Mouse (Mus musculus) heart, adult 9 months (tissue): ENCODE data around the gene Kantr.
"Not testable (repeated sequence)": the region's sequence is repeated elsewhere in the genome, so short reads cannot be mapped to it uniquely, and the experiment has no call there.

Experiments used
- DNase-seq, 2 experiments: peaks; one replicate each; pipeline ENCODE4 v3.0.0; 2022; ENCODE audit warnings: low spot score in 2 of 2

The Kantr gene

GRCm38 (mm10) chrX:152326996-152327688 lies at the start of gene Kantr:
TSS of gene Kantr (minus strand) at chrX:152327495.
- peak; percentile 85 to 88 for DNase-seq

- DNase-seq: peak; percentile 28 to 31
Observed at GRCm38 (mm10) chrX:152368397-152369273, 41.3 kb upstream of the Kantr start, which contains the start of gene Gpr173. TSS of gene Gpr173 (minus strand) at chrX:152368704.

GRCm38 (mm10) chrX:152368054-152368396 lies 40.7 kb upstream of the Kantr start:
- no peak for DNase-seq

DNA sequence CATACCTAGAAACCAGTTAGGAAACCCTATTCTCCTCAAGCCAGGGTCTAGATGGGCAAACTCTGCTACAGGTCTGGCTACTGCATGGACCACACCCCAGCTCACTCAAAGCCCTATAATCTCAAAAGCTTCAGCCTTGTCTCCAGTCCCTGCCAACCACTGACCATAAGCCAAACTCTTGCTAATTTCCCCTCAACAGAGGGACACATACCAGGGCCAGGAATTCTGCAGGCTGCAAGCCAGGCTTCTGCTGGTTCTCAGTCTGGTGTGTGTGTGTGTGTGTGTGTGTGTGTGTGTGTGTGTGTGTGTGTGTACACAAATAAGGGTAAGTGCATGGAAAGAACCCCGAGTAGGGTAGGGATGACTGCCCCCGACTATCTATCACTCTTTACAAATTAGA lies 39.1 kb upstream of the Kantr start:
- DNase-seq: peak in 1 of 2 experiments; percentile 7

- DNase-seq: peak; percentile 40 to 45
Observed at GRCm38 (mm10) chrX:152352553-152353153, 25.4 kb upstream of the Kantr start.

- no peak for DNase-seq
Observed at GRCm38 (mm10) chrX:152347041-152347440, 19.7 kb upstream of the Kantr start.

- DNase-seq: no peak
Observed at GRCm38 (mm10) chrX:152346587-152346986, 19.3 kb upstream of the Kantr start.

GRCm38 (mm10) chrX:152342903-152343302 lies 15.6 kb upstream of the Kantr start:
- DNase-seq: no peak

DNA sequence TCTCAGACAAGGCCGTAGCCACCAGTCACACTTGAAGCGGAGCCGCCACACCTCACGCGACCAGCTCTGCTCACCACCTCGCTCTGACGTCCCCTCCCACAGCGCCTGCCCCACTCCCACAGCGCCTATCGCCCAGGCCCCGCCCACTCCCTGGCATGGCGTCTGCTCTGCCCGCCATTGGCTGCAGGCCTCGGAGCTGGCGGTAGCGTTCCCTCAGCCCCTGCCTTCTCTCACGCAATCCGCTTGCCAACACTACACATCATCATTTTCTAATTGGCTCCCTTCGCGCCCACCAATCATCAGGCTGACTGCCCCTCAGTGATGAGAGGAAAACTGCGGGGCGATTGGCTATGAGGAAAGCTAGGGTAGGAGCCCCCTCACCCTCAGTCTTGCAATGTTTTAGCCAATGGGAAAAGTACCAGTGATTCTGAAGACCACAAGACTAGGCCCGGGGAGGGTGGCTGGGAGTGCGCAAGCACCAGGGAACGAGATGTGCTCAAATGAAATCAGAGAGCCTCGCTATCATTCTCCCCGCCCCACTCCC lies 15.1 kb upstream of the Kantr start, which contains the start of gene Tspyl2:
Gene Tspyl2 (minus strand): TSS at position 68 of the 544 bp plus-strand sequence.
- peak; percentile 94 to 97 for DNase-seq

- DNase-seq: no peak
Observed at GRCm38 (mm10) chrX:152341496-152341895, 14.2 kb upstream of the Kantr start.

- peak; percentile 90 to 93 for DNase-seq
Observed at GRCm38 (mm10) chrX:152336546-152337332, 9.4 kb upstream of the Kantr start.

- DNase-seq: not testable (repeated sequence)
Observed at GRCm38 (mm10) chrX:152336123-152336522, 8.8 kb upstream of the Kantr start.

GRCm38 (mm10) chrX:152329400-152329799 lies 2.1 kb upstream of the Kantr start:
- not testable (repeated sequence) for DNase-seq

GRCm38 (mm10) chrX:152327689-152328052 lies 376 bp upstream of the Kantr start:
- DNase-seq: no peak

- DNase-seq: no peak
Observed at GRCm38 (mm10) chrX:152323584-152323983, 3.7 kb downstream of the Kantr start.

DNA sequence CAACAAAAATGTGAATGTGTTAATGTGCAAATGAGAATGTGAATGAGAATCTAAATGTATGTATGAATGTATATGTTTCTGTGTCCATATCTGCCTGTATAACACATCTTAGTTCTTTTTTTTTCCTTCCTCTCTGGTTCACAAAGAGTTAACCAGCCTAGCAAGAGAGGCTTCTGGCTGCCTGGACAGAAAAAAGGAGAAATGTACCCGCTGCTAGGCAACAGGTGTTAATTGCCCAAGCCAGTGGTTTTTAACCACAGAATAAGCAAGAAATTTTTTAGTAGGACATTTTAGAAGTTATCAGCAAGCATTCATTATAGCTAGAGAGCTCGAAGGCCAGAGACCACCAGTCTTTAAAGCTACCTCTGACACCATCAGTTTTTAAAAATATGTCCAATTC lies 4.5 kb downstream of the Kantr start:
- DNase-seq: no peak

- no peak for DNase-seq
Observed at GRCm38 (mm10) chrX:152320535-152320934, 6.8 kb downstream of the Kantr start.

DNA sequence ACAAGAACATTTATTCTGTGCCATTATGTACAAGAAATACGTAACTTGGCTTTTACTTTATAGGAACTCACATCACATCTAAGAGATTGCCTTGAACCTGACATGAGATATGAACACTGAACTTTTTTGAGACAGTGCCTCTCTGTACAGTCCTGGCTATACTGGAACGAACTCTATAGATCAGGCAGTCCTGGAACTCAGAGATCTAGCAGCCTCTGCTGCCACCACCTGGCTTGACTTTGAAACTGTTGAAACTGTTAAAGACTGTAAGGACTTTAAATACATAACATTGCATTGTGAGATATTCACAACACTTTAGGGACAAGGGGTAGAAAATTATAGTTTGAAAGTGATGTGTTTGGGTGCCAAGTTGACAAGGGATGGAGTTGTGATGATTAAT lies 19.4 kb downstream of the Kantr start:
- peak in 1 of 2 experiments; percentile 19 for DNase-seq

DNA sequence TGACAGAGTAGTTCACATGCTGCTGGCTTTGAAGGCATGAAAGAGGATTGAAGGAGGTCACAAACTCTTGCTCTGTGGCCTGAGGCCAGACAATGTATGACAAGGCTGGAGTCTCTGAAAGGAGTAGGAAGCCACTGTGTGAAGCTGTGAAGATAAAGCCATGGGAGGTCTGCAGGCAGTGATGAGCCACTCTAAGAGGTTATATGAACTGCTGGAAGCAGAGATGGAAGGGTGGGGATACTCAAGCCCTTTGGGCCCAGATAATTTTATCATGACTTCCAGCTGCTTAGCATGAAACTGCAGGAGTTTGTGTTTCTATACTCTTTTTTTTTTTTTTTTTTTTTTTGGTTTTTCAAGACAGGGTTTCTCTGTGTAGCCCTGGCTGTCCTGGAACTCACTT lies 19.9 kb downstream of the Kantr start:
- no peak for DNase-seq

- no peak for DNase-seq
Observed at GRCm38 (mm10) chrX:152306224-152306623, 21.1 kb downstream of the Kantr start.

DNA sequence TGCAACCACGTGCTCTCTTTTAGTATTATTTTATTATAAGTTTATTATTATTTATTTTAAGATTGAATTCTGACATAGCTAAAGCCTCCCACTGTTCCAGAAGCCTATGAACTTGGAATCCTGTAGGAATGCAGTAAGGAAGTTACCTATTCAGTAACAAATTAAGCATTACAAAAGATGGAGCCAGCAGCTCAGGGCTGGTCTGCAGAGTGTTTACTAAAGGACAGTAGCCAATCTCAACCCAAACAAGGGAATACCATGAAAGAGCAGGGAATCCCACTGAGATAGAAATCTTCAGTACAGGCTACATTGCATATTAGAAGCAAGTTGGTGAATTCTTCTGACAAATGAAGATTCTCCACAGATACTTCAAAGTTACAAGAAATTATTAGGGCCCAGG lies 40.3 kb downstream of the Kantr start:
- DNase-seq: not testable (repeated sequence)
